Mouse (Mus musculus) hindbrain, embryonic 16.5 days (tissue): ENCODE measurements at regions not wholly inside any gene's neighbourhood (a gene's known extent, or its start where the extent isn't known, plus 50 kb on each side); places are given as distances from the start of the nearest gene placed in this dataset.

ENCODE experiments used
- ATAC-seq: fragments of 200-750 bp; cut with Nextera tagmentation; 2 replicates; pipeline ENCODE4 v1.8.0; 2017; ENCODE audit warnings: moderate TSS enrichment, moderate library complexity
- H3K27ac ChIP-seq: fragments of 300-500 bp; sonication (generic); 2 replicates; pipeline ENCODE4 v1.5.1; 2014; ENCODE audit warnings: low read depth, mild to moderate bottlenecking, control low read depth, low read length, moderate library complexity
- H3K27me3 ChIP-seq: fragments of 300-500 bp; sonication (generic); replicated peaks from 2 replicates; pipeline ENCODE4 v1.6.1; 2014; ENCODE audit warnings: low read length; ENCODE audit not compliant: control insufficient read depth, insufficient read depth
- H3K36me3 ChIP-seq: fragments of 300-500 bp; sonication (generic); 2 replicates; pipeline ENCODE4 v1.6.1; 2014; ENCODE audit warnings: mild to moderate bottlenecking, low read length, moderate library complexity, mixed read lengths; ENCODE audit not compliant: control insufficient read depth, insufficient read depth
- H3K4me1 ChIP-seq: fragments of 300-500 bp; sonication (generic); 2 replicates; pipeline ENCODE4 v1.6.1; 2014; ENCODE audit warnings: low read depth, low read length; ENCODE audit not compliant: control insufficient read depth, insufficient read depth
- H3K4me2 ChIP-seq: fragments of 300-500 bp; sonication (generic); 2 replicates; pipeline ENCODE4 v1.6.1; 2014; ENCODE audit warnings: mild to moderate bottlenecking, low read length, control low read depth, moderate library complexity
- H3K4me3 ChIP-seq: fragments of 300-500 bp; sonication (generic); 2 replicates; pipeline ENCODE4 v1.5.1; 2014; ENCODE audit warnings: mild to moderate bottlenecking, low read length, control low read depth, moderate library complexity
- H3K9ac ChIP-seq: fragments of 300-500 bp; sonication (generic); 2 replicates; pipeline ENCODE4 v1.6.1; 2014; ENCODE audit warnings: low read depth, mild to moderate bottlenecking, control low read depth, low read length, moderate library complexity
- H3K9me3 ChIP-seq: fragments of 300-500 bp; sonication (generic); 2 replicates; pipeline ENCODE4 v1.6.1; 2014; ENCODE audit warnings: mild to moderate bottlenecking, low read length, moderate library complexity; ENCODE audit not compliant: control insufficient read depth
- WGBS: fragments of 180-500 bp; shearing (Covaris S2); extraction: QIAGEN DNeasy Blood & Tissue Kit; methylation state at CpG from one replicate; pipeline ENCODE4 v1.1.7; 2014; 5-methylcytosine and 5-hydroxymethylcytosine counted together

DNA sequence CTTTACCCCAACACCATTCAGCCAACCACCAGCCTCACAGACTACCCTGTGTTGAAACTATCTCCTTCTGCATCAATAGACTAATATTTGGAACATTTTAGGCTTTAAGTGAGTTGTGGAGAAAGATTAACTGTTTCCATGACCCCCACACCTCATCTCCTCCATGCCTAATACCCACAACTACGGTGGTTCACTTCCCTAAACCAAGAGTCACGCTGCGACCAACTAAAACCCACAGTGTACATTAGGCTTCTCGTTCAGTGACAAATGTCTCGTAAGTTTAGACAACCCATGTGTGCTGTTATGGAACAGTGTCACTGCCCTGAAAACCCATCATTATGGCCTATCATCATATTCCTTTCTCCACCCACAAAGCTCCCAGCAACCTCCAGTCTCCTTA lies 381.3 kb upstream of the Runx1 start:
- H3K9ac ChIP-seq = no peak overlapping the region
- H3K9me3 ChIP-seq = no peaks in the 10 kb centered on the region
- WGBS = 94% methylated on average over 5 of the region's 5 CpGs
- H3K4me1 ChIP-seq = no peaks in the 10 kb centered on the region
- H3K4me3 ChIP-seq = no peak overlapping the region
- no peak overlapping the region for H3K4me2 ChIP-seq
- no peak overlapping the region for H3K27ac ChIP-seq
- H3K36me3 ChIP-seq = no peaks in the 10 kb centered on the region
- no peak for ATAC-seq
- H3K27me3 ChIP-seq = no peaks in the 10 kb centered on the region

DNA sequence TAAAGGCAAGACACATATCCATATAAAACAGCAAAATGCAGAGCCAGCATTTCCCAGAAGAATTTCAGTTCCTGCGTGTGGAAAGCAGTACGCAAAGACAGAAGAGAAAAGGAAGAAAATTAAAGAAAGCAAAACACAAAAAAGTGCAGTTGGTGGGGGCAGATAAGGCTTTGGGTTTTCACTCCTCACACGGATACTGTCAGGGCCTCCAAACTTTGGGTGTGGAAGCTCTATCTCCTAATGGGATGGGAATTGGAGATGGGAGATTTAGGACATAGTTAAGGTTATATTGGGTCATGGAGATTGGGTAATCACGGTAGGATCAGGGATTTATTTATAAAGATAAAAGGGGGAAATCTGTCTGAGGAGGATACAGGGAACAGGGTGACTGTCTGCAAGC lies 380.4 kb upstream of the Runx1 start:
- no peaks in the 10 kb centered on the region for H3K36me3 ChIP-seq
- H3K4me2 ChIP-seq = no peak overlapping the region
- 83% methylated on average over 4 of the region's 4 CpGs for WGBS
- no peaks in the 10 kb centered on the region for H3K27me3 ChIP-seq
- no peak overlapping the region for H3K27ac ChIP-seq
- H3K4me3 ChIP-seq = no peak overlapping the region
- no peaks in the 10 kb centered on the region for H3K4me1 ChIP-seq
- no peak overlapping the region for H3K9ac ChIP-seq
- H3K9me3 ChIP-seq = no peaks in the 10 kb centered on the region
- ATAC-seq = no peak

DNA sequence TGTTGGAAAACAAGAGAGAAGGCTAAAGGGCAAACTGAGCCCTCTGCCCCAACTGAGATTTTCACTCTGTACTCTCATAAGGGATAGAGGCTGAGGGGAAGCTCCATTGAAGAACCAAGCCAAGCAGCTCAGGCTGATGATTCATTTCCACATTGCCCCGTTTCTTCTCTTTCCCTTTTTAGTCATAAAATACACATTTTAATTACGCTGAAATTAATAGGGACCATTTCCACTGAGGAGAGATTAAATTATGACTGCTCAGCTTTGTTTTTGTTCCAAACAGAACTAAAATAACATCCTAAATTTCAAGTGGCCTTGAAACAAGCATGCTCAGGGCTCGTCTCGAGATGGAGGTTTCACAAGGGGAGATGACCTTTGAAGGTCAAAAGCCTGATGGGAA lies 378.7 kb upstream of the Runx1 start:
- no peak overlapping the region for H3K4me3 ChIP-seq
- no peaks in the 10 kb centered on the region for H3K27me3 ChIP-seq
- no peak overlapping the region for H3K4me2 ChIP-seq
- no peaks in the 10 kb centered on the region for H3K36me3 ChIP-seq
- 83% methylated on average over 4 of the region's 4 CpGs for WGBS
- ATAC-seq = no peak
- H3K9ac ChIP-seq = no peak overlapping the region
- no peaks in the 10 kb centered on the region for H3K9me3 ChIP-seq
- no peaks in the 10 kb centered on the region for H3K4me1 ChIP-seq
- no peak overlapping the region for H3K27ac ChIP-seq

DNA sequence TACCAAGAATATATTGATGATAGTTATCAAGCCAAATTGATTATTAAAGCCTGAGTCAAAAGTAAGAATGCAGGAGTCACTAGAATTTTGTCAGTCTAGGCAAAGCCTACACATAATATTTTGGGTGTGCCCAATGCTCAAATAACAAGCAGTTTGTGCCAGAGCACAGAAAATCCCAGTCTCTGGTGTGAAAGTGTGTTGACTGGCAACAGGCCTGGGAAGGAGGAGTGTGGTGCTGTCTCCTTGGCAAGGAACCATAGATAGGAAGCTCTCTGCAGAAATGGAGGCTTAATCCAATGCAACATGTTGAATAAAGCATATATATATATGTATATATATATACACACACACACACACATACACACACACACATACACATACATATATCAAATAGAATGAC lies 376.6 kb upstream of the Runx1 start:
- no peak for ATAC-seq
- Histone ChIP-seq H3K27ac (no peak overlapping the region), H3K27me3 (no peaks in the 10 kb centered on the region)

DNA sequence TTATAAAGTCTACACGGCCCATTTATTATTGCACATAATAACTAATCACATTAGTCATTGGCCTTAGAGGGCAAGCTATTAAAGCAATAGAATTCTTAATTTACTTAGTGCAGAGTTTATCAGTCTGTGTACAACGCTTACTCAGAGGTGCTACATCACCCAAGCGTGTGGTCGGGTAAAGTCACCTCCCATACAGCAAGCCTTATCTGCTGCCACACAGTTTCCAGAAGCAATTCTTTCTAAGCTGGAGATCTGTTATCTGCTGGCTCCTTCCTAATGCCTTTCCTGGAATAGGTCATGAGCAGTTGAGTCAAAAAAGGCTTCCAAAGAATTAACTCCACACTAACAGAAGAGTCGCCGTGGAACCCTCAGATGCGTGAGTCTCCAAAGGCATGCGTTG lies 371.4 kb upstream of the Runx1 start:
- 87% methylated on average over 8 of the region's 8 CpGs for WGBS
- no peaks in the 10 kb centered on the region for H3K9me3 ChIP-seq

More for the DNA sequence above, 376.6 kb upstream of the Runx1 start:
- H3K36me3 ChIP-seq = no peaks in the 10 kb centered on the region
- no peak overlapping the region for H3K4me3 ChIP-seq
- no peak overlapping the region for H3K9ac ChIP-seq
- no peaks in the 10 kb centered on the region for H3K4me1 ChIP-seq
- H3K9me3 ChIP-seq = no peaks in the 10 kb centered on the region
- no peak overlapping the region for H3K4me2 ChIP-seq

DNA sequence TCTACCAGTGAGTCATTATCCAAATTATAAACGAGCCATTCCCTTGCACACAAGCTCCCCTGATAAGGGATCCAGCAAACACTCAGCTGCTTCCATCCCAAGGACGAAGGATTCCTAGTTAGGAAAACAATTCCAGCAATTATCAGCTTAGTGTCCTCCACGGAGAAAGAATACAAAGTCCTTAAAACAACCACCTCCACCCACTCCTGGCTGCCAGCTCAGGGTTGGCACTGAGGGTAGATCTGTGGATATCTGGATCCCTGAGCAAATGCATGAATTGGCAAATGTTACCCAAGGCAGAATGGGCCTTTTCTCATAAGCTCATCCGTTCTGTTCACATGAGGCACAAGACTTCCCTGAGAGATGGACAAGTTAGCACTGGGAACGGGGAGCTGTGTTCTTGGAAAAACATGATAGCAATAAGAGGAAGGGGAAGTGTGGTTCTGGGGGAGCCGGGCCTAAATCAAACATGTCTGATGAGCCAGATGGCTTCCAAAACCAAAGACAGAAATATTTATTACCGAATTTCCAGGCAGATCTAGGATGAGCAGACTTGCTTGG lies 368.1 kb upstream of the Runx1 start:
- no peak for ATAC-seq
- Histone ChIP-seq H3K27ac (no peak overlapping the region), H3K9me3 (no peaks in the 10 kb centered on the region), H3K27me3 (no peaks in the 10 kb centered on the region), H3K9ac (no peak overlapping the region), H3K4me2 (no peak overlapping the region), H3K4me1 (no peaks in the 10 kb centered on the region), H3K4me3 (no peak overlapping the region), H3K36me3 (no peaks in the 10 kb centered on the region)
- WGBS = 76% methylated on average over 7 of the region's 7 CpGs

More for the DNA sequence above, 371.4 kb upstream of the Runx1 start:
- ATAC-seq = no peak
- Histone ChIP-seq H3K4me1 (no peaks in the 10 kb centered on the region), H3K9ac (no peak overlapping the region), H3K27me3 (no peaks in the 10 kb centered on the region), H3K4me2 (no peak overlapping the region), H3K4me3 (no peak overlapping the region), H3K36me3 (no peaks in the 10 kb centered on the region), H3K27ac (no peak overlapping the region)

DNA sequence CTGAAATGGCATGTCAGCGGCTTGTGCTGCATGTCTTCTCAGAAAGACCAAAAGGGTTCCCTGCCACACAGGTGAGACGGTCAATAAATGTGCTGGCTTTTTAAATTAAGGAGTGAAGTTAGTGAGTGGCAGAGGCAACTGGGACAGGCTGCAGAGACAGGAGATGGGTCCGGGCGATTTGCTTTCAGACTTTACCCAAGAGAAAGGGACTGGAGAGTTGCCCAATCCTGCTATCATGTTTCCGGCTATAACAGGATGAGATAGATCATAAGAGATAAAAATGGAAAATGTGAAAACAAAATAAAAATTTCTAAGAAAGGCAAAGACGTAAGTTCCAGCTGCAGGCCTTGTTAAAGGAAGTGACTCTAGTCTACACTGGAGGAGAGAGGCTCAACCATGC lies 367.3 kb upstream of the Runx1 start:
- ATAC-seq = no peak
- H3K9me3 ChIP-seq = no peaks in the 10 kb centered on the region
- H3K27ac ChIP-seq = no peak overlapping the region
- H3K4me1 ChIP-seq = no peaks in the 10 kb centered on the region
- H3K9ac ChIP-seq = no peak overlapping the region
- 94% methylated on average over 6 of the region's 6 CpGs for WGBS
- H3K4me3 ChIP-seq = no peak overlapping the region
- no peaks in the 10 kb centered on the region for H3K27me3 ChIP-seq
- no peaks in the 10 kb centered on the region for H3K36me3 ChIP-seq
- H3K4me2 ChIP-seq = no peak overlapping the region

DNA sequence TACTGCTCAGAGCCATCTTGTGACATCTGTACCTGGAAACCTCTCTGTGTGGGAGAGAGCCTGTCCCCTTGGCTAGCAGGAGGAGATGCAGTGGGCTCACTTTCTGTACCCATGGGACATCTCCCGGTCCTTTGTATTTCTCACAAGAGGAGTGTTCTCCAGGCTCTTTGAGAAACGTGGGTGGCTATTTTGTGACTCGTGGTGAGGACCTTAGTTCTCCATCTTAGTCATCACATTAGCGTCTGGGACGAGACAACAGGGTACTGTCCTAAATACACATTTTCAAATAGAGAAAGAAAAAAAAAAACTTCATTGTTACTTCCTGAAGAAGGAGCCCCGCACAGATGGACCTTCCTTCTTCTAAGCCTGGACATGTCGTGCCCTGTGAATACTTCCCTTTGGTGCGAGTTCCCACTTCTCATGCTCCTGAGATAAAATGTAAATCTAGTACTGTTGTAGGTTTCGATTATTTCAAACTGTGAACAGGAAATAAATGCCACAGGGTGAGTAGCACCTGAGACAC lies 366.8 kb upstream of the Runx1 start:
- H3K9ac ChIP-seq = no peak overlapping the region
- WGBS = 84% methylated on average over 9 of the region's 9 CpGs
- no peaks in the 10 kb centered on the region for H3K36me3 ChIP-seq

DNA sequence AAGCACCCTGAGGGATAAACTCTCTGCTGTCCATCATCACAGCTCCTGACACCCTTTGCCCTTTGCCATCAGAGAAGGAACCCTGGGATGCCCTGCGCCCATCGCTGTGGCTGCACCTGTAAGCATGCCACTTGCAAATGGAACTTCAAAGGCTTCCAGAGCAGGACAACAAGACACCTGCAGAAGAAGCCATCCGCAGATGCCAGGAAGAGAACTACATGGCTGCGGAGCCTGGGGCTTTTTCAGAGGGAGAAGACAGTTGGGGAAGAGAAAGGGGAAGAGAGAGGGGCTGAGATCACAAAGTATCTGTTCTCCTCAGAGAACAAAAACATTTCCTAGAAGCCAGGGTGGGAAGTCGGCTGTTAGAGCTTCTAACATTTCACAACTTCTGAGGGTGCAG lies 365.2 kb upstream of the Runx1 start:
- no peak overlapping the region for H3K4me2 ChIP-seq
- no peak overlapping the region for H3K27ac ChIP-seq
- no peaks in the 10 kb centered on the region for H3K4me1 ChIP-seq
- ATAC-seq = no peak
- H3K4me3 ChIP-seq = no peak overlapping the region
- H3K9me3 ChIP-seq = no peaks in the 10 kb centered on the region
- H3K27me3 ChIP-seq = no peaks in the 10 kb centered on the region
- WGBS = 79% methylated on average over 5 of the region's 5 CpGs
- no peaks in the 10 kb centered on the region for H3K36me3 ChIP-seq
- no peak overlapping the region for H3K9ac ChIP-seq

More for the DNA sequence above, 366.8 kb upstream of the Runx1 start:
- no peak overlapping the region for H3K4me3 ChIP-seq
- no peaks in the 10 kb centered on the region for H3K27me3 ChIP-seq
- H3K9me3 ChIP-seq = no peaks in the 10 kb centered on the region
- no peak overlapping the region for H3K27ac ChIP-seq
- no peaks in the 10 kb centered on the region for H3K4me1 ChIP-seq
- no peak overlapping the region for H3K4me2 ChIP-seq
- ATAC-seq = no peak

DNA sequence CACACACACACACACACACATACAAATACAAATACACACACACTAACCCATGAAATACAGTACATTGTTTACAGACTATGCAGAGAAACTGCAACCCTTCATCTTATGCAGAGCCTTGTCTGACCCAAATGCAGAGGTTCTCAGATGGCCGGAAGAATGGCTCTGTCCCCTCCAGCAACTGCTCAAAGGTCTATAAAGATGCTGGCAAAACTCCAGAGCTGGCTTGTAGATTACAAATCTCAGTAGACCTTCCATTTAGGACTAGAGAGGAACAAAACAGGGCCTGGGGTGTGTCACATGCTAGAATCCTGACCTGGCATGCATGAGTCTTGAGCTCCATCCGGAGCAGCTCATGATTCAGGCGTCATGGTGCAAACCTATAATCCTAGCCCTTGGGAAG lies 364.4 kb upstream of the Runx1 start:
- no peak for ATAC-seq
- 73% methylated on average over 3 of the region's 3 CpGs for WGBS
- H3K27ac ChIP-seq = no peak overlapping the region

More for the DNA sequence above, 364.4 kb upstream of the Runx1 start:
- Histone ChIP-seq H3K9me3 (no peaks in the 10 kb centered on the region), H3K4me2 (no peak overlapping the region), H3K4me3 (no peak overlapping the region), H3K4me1 (no peaks in the 10 kb centered on the region), H3K27me3 (no peaks in the 10 kb centered on the region), H3K36me3 (no peaks in the 10 kb centered on the region), H3K9ac (no peak overlapping the region)
